Mouse (Mus musculus) mesoderm, embryonic 11.5 days (tissue): Measurements from ENCODE around the gene Neil1.

ENCODE experiments used
- DNase-seq: peaks from one replicate; pipeline ENCODE4 v3.0.0-alpha.2; 2012; ENCODE audit warnings: low read depth, low spot score

The Neil1 gene

DNA sequence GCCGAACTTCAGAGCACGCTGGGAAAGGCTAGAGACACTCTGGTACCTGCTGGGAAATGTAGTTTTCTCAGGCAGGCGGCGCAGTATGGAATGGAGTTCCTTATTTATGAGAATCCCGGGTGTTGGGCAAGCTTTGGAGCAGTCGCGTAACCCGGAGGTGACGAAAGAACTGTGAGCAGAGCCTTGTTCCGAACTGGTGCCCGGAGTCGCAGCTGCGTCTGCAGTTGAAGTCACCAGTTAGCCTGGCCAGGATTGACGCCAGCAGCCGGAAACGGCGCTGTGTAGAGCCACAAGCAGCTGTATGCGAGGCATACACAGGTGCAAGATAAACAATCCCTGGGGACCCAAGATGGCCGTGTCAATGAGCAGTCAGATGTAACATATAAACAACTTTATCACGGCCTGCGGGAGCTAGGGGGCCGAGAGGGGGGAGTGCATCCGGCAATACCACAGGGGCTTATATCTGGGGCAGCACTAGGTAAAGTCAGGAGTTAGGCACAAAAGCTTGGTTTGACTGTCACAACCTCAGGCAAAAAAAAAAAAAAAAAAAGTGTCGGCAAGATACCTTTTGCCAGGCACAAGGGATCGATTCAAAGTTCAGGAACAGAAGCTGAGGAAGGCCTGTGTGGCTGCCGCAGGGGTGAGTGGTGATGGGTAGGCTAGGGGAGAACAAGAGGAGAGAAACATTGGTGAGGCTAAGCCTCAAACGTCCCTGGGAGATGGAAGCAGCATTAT, at the start of gene Neil1:
Gene Neil1 (minus strand): TSS at position 162 of the 735 bp plus-strand sequence.
- DNase-seq: peak; percentile 89

DNA sequence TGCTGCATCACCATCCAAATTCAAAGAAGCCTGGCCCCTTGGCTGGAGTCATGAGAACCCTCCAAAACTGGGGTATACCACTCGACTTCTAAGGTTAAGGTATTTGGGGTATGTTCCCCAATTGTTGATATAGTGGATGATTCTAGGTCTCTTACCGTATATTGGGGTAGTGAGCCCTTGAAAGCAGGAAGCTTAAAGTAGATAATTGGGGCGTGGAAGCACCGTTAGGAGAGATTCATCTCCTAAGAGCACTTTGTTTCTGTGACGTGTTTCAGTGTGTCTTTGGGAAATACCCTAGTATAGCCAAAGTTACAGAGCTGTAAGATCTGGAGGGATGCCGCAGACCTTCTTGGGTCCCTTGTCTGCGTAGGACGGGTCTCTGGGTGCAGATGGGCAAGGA, 49.3 kb upstream of the Neil1 start:
- no peak for DNase-seq

DNA sequence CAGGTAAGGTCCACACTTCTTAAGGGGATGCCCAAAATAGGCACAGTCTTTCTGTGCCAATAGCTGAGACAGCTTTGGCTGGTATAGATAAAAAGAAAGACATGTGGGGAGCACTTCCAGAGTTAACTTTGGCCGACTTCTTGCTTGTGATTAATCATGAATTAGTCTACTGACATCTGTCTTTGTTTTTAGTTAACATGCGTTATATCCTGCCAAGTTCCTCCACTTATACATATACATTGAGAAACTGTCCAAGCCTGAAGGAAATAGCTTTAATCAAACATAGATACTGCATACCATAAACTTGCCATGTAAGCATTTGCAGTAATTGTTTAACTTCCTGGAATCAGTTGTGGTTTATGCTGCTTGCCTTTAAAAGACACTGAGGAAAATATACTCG, 48.6 kb upstream of the Neil1 start:
- no peak for DNase-seq

DNA sequence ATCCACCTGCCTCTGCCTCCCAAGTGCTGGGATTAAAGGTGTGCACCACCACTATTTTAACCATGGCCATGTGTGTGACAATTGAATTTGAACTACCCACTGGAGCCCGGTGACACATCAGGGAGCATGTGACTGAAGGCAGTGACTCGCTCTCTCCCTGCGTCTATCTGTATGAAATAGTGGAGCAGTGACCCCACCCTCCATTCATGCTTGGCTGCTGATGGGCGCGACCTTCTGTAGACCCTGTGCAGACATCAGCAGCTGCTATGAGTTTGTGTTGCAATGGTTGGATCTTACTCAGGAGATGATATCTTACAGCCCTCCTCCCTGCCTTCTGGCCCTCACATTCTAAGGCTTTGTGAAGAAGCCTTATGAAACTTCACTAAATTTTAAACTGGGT, 20.3 kb upstream of the Neil1 start:
- DNase-seq: no peak

DNA sequence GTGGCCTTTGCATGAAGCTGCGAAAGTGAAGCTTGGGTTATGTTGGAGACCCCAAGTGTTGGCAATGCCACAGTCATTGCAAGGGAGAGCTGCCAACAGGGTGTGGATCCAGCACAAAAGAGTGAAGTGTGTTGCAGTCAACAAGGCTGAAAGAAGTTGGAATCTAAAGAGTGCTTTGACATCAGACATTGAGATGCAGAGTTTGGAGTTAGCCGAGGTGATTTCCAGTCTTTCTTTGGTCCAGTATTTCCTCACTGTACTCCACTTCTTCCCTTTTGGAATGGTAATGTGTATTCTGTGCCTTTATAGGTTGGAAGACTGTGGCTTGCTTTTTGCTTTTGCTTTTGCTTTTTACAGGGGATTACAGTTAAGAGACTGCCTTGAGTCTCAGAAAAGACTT, 18.1 kb upstream of the Neil1 start:
- DNase-seq: no peak

DNA sequence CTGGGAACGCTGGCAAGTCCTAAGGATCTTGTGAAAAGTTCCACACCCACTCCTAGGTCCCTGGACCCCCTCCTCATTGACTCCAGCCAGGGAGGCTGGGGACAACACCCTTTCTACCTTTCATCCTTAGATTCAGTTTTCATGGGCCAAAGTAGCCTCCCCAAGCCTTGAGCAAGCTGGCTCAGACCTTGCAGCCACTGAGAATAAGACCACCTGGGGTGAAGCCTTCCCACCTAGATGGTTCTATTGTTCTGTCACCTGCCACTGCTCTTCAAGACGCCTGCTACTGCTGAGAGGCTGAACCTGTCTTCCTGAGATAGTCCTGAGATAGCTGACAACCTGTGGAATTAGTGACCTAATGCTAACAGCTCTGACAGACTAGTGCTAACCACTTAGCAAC, 15.0 kb upstream of the Neil1 start:
- DNase-seq: no peak

DNA sequence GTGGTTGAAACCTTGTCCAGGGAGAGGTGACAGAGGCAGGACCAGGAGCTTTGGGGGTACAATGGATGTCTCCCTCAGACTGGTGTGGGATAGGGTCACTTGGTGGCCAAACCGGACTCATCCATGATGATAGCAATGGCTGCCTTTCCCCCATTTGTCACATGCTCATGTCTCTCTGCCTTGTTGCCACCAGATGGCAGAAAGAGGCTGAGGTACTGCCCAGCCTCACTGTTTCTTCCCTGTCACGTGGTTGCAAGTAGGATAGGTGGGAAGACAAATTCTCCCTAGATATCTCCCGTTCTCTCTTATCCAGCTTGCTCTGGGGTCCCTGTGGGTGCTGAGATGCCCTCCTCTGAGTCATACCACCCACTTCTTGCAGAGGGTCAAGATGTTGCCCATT, 14.4 kb upstream of the Neil1 start:
- peak; percentile 30 for DNase-seq

DNA sequence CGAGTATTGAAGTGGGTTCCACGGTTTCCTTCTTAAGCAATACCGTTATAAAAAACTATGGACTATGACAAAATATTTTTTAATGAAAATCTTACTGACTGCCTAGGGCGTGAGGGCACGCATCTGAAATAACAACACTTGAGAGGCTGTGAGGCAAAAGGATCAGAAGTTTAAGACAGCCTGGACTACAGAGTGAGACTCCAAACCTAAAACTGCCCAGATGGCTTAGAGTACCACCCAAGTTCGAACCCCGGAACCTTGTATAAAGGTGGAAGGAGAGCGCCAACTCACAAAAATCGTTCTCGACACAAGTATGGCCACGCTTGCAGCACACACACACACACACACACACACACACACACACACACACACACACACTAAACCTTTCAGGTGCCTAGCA, 10.4 kb upstream of the Neil1 start:
- DNase-seq: no peak

DNA sequence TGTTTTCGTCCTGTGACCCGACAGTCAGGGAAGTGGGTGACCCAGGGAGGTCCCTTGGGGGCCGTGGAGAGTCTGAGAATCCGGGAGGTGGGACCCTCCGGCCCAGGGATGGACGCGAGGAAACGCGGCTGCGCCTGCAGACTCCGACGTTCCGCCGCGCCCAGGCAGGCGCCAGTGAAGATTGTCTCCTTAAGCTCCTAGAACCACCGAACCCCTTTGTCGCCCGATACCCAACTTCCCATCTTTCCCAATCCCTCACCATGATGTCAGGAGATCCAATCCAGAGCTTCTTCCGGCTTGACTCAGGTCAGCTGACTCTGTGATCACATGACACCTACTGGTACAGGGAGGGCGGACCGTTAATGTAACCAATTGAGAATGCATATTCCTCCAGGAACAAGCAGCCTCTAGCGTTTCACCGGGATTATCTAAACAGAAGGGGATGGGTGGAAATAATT, 9.9 kb upstream of the Neil1 start, which contains the start of gene Commd4:
Gene Commd4 (minus strand): TSS at position 319 of the 458 bp plus-strand sequence.
- DNase-seq: peak; percentile 97

DNA sequence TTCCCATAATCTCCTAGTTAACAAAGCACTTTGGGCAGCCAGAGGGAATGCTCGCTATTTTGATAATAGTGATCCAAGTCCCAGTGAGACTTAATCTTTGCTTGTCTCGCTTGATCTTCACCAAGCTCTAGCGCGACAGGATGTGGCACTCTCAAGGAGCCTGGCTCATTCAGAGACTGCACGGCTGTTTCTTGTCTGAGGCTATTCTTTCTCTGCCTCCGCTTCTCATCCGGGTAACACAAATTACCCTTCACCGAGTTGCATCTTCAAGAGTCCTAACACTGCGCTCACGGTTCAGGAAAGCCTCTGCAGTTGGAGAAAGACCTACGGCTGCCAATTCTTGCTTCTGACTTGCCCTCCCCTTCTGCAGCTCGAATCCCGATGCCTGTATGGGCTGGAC, 9.4 kb upstream of the Neil1 start:
- no peak for DNase-seq

DNA sequence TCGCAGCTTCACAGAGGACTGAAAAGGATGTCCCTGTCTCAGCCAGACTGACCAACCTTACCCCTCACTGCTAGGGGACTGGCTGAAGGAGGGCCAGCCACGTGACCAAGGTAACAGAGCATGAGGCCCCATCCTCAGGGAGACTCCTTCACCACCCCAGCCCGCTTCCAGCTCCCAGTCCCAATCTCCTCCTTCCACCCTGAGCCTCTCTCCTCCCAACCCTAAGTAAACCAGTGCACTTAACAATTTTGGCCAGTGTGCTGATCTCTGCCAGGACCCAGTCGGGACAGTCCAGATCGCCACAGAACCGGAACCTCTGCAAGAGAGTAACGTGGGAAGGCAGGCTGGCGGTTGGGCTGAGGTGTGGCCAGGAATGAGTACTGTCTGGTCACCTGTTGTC, 8.7 kb upstream of the Neil1 start:
- DNase-seq: no peak

DNA sequence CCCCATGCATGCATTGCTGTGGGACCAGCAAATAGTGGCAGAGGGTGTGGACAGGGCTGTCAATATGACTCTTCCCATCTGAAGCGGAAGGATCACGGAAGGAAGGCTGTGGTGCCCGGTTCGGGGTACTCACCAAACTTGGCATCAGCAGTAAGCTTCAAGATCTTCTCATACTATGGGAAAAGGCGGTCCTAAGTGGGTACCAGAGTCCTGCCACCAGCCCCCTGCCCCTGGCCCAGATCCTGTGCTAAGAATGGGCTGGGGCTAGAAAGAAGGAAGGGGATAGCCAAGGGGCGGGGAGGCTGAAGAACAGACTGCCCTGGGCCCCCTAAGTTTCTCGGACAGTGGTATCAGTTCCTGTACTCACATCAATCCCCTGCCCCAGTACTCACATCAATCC, 8.3 kb upstream of the Neil1 start:
- DNase-seq: no peak

DNA sequence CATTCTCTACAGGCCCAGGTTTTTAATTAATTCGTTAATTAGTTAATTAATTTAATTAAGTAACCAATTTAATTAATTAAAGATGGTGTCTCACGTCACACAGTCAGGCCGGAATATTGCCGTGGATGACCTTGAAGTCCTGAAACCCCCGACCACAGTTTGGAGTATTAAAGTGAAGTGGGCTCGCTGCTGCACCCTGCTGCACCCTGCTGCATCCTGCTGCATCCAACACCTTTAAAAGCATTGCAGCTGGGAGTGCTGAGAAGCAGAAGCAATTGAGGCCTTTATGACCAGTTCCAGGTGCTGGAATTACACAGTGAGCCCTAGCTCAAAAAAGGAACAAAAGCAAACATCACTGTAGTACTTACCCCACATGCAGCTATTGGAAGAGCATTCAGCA, 4.2 kb upstream of the Neil1 start:
- no peak for DNase-seq

DNA sequence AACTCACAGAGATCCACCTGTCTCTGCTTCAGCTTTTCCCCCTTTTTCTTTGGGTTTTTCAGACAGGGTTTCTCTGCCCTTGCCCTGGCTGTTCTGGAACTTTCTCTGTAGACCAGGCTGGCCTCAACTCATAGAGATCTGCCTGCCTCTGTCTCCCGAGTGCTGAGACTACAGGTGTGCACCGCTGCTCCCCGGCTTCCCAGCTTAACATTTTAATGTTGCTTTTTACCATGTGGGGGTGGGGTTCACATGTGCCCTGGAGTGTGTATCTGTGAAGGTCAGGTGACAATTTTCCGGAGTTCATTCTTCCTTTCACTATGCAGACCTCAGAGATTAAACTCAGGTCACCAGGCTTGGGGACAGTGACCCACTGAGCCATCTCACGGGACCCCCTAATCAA, 2.1 kb upstream of the Neil1 start:
- no peak for DNase-seq

DNA sequence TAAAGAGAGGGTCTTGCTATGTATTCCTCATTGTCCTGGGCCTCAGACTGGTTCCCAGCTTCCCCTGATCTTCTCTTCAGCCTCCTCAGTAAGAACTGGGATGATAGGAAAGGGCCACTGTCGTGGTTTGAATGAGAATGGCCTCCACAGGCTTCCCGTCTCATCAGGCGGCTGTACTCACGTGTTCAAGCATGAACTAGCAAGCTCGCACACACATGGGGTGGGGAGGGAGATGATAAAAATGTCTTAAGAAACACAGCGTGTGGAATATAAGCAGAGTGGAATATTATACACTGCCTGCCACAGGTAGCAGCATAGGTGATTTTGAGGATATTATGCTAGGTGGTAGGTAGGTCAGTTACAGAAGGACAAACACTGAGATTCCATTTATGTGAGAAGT, 916 bp upstream of the Neil1 start:
- no peak for DNase-seq

DNA sequence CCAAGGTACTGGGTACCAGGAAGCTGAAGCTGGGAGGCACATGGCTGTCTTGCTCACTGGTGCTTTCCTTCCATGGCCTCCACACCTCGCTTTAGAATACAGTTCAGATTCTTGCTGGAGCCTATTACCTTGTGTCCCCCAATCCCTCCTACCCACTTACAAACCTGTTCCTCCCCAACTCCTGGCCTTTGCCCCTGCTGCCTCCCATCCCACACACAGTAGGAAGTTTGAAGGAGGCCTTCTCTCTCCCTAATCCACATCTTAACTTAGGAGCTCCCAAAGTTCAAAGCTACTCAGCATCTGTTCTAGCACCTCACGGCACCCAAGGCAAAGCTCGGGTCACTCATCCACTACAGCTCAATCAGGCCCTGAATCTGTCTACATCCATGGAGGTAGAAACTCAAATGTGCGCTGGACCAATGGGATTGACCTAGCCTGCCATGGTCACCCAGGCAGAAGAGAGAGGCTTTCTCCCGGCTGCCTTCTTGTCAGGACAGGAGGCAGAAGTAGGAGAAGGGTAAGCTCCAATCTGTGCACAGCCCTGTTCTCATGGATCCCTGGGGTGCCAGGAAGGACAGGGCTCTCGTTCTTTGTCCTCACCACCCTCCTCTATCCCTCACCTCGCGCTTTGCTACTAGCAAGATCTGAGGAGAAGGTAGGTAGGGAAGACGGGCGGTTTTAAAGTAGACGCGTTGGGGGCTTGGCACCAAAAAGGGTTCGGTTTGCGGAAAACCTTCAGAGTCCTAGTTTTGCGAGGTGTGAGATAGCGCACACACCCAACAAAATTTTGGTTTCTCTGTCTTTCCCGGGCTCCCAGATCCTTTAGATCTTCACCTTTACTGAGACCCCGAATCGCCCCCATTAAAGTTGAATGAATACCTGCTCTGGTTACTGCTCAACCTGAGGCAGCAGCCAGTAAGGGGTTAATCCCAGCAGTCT, 631 bp downstream of the Neil1 start:
- DNase-seq: no peak

DNA sequence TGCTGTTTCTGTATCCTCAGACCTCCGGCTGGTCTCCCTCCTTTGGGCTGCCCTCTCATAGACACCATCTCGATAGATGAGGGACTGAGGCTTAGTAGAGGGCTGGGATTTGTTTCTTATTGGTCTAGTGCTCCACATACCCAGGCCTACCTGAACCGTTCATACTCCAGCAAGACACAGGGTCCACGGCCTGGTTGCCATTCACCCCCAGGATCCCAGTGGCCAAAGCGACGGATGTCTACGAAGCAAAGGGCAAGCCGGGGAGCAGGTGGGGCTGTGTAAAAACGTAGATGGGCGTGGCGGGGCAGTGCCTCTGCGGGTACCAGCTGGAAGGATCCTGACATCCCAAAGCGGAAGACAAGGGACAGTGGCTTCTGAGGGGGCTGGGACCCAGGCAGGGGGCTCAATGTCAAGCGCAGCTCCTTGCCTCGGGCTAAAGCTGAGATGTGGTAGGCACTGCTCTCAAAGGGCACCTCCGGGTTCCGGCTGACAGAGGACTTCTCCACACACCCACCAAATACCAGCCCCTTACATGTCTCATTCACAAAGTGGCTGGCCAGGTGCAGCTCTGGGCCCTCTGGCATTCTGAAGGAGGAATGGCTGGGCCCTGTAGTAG, 1.5 kb downstream of the Neil1 start:
- no peak for DNase-seq

DNA sequence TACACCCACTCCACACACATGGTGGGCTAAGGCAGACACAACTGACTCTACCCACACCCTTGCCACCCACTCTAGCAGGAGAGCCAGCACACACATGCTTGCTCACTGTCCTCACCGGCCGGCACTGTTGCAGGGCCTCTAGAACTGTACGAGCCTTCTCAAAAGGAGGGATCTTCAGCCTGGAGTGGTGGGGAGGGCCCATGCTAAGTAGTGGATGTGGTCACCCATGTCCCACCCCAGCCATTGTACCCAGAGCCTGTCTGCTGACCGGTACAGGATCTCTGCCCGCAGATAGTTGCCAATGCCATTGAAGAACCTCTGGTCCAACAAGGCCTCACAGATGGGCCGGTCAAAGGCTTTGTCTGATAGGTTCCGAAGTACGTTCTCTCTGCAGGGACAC, 3.3 kb downstream of the Neil1 start:
- no peak for DNase-seq

DNA sequence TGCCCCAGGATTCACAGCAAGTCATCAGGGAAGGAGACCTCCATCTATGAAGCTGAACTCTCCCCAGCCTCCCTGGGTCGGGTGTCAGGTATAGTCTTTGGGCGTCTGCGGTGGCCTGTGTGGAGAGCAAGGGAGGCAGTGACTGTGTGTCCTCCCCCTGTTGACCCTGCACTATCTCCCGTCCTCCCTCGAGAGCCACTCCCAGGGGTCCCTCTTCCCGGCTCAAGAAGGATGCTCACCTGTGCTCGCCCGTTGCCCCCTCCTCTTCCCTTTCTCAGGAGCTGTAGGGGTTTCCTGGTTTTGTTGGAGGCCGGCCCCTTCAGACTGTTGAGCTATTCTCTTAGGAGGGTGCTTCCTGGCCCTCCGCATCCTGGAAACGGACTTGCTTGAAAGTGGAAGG, 4.9 kb downstream of the Neil1 start:
- DNase-seq: no peak

DNA sequence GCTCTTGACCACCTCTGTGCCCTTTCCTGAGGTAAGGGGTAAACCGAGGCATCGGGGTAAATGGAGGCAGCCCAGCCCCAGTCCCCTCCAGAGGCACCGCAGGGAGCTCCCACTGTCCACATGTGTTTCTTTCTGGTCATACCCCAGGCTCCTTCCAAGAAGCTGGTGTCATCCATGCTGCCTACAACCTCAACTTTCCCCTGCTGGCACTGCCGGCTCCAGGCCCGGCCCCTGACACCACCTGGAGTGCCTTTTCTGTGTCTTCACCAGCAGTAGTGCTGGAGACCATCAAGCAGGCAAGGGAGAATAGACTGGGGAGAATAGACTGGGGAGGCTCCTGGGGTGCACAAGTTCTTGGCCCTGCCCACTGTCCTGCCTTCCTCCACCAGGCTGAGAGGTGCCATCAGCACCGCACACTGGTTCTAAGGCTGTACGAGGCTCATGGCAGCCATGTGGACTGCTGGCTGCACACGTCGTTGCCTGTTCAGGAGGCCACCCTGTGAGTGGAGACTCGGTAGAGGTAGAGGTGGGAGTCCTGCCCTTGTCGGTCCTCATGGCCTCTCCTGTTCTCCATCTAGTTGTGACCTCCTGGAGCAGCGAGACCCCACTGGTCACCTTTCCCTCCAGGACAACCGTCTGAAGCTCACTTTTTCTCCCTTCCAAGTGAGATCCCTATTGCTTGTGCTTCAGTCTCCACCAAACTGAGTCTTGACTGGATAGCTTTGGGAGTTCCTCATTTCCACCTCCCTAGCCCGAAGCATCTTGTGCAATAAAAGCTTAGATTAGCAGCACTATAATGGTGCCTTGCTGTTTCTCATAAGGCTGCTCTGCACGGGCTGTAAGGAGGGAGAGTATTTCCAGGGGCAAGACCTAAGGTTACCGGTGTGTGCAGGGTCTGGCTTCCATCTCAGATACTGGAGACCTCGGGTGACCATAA, 6.4 kb downstream of the Neil1 start:
- DNase-seq: no peak

DNA sequence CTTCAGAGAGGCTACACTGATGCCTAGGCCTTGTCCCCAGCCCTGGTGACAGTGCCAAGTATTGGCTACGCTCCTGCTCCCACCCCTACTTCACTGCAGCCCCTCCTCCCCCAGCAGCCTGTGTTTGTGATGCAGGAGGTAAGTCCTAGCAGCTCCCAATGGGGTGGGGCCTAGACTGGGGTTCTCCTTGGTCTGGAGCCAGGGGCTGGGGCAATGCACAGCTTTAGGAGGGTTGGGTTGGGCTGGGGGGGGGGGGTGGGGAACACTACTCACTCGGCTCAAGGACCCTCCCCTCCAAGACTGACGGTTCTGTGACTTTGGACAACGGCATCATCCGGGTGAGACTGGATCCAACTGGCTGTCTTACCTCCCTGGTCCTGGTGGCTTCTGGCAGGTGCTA, 8.5 kb downstream of the Neil1 start:
- DNase-seq: no peak
